Mouse (Mus musculus): ENCODE results near the gene Gm10840.
"Not testable (repeated sequence)": the region's sequence is repeated elsewhere in the genome, so short reads cannot be mapped to it uniquely, and the experiment has no call there.

Gm10840 gene

GRCm38 (mm10) chr11:106194891-106195290 is 34.2 kb downstream of the Gm10840 start:
- in situ Hi-C loops (cut with MboI; ENCODE audit: low sequenced_read_pairs): no loop called here

DNA sequence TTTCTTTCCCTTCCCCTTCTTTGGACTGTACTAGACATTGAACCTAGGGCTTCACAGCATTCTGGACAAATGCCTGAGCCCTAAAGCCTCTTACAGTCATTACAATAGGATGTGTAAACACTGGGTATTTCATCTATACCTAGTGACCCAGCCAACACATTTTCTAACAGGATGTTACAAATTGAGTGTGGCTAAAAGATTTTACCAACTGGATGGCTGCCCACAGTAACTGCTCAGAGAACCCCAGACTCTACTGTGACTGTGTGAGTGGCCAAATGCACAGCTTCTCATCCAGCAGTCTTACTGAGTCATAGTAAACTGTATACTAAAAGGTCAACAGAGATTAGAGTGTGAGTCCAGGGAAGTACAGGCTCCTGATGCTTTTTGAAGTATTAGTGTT is 34.7 kb downstream of the Gm10840 start:
- in situ Hi-C loops (cut with MboI; ENCODE audit: low sequenced_read_pairs): no loop called here

GRCm38 (mm10) chr11:106198277-106198676 is 37.6 kb downstream of the Gm10840 start:
- in situ Hi-C loops (cut with MboI; ENCODE audit: low sequenced_read_pairs): no loop called here

- in situ Hi-C loops (cut with MboI; ENCODE audit: low sequenced_read_pairs): not testable (repeated sequence)
These were observed 39.3 kb downstream of the Gm10840 start for GRCm38 (mm10) chr11:106199997-106200396.

GRCm38 (mm10) chr11:106200756-106201155 is 40.1 kb downstream of the Gm10840 start:
- in situ Hi-C loops (cut with MboI; ENCODE audit: low sequenced_read_pairs): no loop called here

DNA sequence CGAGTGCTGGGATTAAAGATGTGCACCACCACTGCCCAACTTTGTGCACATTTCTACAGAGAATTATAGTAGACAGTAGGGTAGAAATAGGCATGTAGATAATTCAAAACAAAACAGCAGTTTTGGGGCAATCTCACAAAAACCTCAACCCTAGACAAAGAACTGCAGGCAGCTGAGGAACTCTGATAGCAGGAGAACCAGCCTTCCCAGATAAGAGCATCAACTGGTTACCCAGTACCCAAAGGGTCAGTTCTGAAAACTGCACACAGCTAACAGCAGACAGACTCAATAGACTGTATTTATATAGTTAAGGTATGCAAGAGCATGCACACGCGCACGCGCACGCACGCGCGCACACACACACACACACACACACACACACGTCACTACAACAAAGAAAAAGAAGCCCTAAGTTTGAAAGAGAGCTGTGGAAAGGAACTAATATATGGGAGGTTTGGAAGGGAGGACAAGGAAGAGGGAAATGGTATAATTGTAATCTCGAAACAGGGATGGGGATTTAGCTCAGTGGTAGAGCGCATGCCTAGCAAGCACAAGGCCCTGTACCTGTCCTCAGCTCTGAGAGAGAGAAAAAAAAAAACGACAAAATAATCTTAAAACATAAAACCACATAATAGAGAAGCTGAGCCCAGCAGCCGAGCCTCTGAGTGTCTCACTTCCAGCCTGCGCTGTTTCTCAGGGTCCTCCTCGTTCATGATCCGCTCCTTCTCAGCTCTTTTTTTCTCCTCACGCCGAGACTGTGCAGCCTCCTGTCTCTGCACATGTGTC is 40.9 kb downstream of the Gm10840 start:
- in situ Hi-C loops (cut with MboI; ENCODE audit: low sequenced_read_pairs): no loop called here

DNA sequence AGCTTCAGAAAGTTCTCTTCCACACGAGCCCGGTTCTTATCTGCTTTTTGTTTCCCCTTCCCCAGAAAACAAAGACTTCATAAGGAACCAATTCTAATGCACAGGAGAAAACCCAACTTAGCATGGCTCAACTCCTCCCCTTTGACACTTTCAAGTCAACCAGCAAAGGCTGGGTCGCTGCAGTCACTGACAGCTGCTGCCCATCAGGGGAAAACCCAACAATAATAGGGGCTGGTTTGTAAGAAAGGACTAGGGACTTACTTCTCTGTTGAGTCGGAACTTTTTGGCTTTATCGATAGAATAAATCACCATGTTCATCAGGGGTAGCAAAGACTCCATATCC is 41.4 kb downstream of the Gm10840 start, which contains the start of gene Strada:
TSS of gene Strada (minus strand) at position 46 of the 343 bp plus-strand sequence.
- in situ Hi-C loops (cut with MboI; ENCODE audit: low sequenced_read_pairs): no loop called here

All from CH12F3 (cell line).